Mouse (Mus musculus): ENCODE measurements around the gene Tnfsf13.
"Not testable (repeated sequence)": the region's sequence is repeated elsewhere in the genome, so short reads cannot be mapped to it uniquely, and the experiment has no call there.

Gene Tnfsf13

DNA sequence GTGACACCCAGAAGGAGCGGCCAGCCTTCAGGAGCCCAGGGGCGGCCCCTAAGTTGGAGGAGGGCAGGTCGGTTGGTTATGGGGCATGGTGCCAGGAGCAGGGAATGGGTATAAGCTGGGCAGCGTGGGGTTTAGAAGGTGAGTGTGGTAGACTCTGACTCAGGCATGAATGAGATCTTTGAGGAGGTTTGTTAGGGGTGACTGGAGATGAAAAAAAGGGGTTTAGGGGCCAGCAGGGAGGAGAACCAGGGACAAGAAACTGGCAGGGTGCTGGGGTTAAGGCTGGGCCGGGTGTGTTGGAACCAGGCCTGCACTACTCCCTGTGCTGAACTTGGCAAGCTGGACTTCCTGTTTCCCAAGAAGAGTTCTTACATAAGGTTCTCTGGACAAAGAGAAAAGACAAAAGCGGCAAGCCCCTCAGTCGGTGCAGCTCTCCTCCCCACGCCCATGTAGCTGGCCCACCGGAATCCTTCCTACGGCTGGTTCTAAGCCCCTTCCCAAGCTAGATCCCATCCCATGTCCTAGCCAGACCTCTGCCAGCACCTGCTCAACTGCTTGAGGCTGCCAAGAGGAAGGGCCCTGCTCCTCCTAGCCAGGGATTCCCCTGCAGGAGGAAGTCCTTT, at the start of gene Tnfsf13:
Gene Tnfsf13, minus strand, starts transcription at position 259 of the 623 bp plus-strand sequence.
- no peak for DNase-seq (ENCODE audit: low read depth, low spot score)

DNA sequence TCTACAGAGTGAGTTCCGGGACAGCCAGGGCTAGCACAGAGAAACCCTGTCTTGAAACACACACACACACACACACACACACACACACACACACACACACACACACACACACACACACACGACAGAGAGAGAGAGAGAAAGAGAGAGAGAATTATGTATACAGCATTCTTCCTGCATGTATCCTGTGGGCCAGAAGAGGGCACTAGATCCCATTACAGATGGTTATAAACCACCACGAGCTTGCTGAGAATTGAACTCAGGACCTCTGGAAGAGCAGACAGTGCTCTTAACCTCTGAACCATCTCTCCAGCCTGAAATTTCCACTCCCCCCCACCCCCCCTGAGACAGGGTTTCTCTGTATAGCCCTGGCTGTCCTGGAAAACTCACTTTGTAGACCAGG, 45.8 kb upstream of the Tnfsf13 start:
- DNase-seq (ENCODE audit: low read depth, low spot score) = not testable (repeated sequence)

DNA sequence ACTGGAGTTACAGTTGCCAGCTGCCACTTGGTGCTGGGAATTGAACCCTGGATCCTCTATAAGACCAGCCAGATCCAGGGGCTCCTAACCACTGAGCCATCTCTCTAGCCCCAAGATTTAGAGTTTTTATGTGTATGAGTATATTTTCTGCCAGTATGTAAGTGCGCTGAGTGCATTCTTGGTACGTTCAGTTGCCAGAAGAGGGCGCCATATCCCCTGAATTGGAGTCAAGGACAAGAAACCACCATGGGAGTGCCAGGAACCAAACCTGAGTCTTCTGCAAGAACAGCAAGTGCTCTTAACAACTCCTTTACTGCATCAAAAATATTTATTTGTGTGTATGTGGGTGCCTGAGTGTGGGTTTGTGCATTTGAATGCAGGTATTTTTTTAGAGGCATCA, 43.5 kb upstream of the Tnfsf13 start:
- peak; percentile 86 for DNase-seq (ENCODE audit: low read depth, low spot score)

DNA sequence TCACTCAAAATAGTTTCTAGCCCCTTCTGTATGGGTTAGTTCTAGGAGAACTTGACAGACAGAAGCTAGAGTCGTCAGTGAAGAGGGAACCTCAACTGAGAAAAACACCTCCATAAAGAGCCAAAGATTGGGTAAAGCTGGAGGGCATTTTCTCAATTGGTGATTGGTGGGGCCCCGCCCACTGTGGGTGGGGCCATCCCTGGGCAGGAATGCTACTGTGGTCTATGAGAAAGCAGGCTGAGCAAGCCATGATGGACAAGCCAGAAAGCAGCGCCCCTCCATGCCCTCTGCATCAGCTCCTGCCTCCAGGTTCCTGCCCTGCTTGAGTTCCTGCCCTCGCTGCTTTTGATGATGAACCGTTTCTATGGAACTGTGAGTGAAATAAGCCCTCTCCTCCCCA, 40.4 kb upstream of the Tnfsf13 start:
- no peak for DNase-seq (ENCODE audit: low read depth, low spot score)

DNA sequence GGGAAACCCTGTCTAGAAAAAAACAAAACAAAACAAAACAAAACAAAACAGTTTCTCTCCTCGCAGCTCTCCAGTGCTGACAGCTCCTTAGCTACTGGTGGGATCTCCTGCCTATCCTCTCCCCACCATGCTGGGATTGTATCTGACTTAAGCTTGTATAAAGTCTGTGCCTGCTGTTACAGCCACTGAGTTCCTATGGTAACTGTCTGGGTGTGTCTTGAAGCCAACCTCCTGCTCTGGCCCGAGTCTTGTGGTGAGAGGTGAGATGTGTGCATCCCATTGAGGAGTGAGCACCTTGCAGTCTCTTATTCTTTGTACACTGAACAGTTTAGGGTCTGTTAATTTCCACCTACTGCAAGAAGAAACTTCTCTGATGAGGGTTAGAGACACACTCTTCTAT, 37.5 kb upstream of the Tnfsf13 start:
- no peak for DNase-seq (ENCODE audit: low read depth, low spot score)

DNA sequence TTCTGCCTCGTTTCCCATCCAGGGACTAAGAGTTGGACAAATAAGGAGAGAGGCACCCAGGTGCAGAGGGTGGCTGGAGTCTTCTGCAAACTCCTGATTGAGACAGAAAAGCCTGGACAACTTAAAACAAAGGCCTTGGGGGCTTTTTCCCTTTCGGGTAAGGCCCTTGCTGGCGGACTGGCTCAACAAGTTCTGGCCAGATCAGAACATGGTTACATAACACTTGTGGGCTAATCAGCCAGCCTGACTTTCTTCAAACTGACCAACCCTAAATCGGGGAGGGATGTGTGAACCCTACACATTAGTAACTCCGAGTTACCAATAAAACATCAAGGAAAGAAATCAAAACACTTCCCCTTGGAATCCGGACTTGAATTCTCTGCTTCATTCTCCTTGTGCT, 35.3 kb upstream of the Tnfsf13 start:
- no peak for DNase-seq (ENCODE audit: low read depth, low spot score)

DNA sequence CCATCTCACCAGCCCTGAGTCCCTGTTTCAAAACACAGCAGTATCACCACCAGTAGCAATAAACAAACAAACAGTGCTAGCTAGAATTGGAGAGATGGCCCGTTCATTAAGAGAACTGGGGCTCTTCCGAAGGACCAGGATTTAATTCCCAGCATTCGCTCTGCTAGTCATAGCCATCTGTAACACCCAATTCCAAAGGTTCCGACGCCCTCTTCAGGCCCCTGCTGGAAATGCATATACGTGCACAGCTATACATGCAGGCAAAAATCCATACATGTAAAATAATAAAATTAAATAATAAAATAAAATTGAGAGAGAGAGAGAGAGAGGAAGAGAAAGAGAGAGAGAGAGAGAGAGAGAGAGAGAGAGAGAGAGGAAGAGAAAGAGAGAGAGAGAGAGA, 33.8 kb upstream of the Tnfsf13 start:
- DNase-seq (ENCODE audit: low read depth, low spot score) = no peak

DNA sequence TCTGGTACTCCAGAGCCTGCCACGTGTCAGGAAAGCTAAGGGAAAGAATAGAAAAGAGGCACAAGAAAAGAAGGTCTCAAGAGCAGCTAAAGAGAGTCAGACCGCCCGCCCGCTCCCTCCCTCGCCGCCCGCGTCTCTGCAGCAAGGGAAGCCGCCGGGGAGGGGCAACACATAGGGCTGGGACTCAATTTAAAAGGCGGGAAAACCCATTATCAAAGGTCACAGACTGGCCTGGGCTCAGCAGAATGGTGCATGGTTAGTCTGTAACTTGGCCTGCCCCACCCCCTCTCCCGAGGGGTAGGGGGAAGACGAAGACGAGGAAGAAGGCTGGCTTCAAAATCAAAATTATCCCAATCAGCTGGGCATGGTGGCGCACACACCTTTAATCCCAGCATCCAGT, 33.1 kb upstream of the Tnfsf13 start:
- DNase-seq (ENCODE audit: low read depth, low spot score) = no peak

DNA sequence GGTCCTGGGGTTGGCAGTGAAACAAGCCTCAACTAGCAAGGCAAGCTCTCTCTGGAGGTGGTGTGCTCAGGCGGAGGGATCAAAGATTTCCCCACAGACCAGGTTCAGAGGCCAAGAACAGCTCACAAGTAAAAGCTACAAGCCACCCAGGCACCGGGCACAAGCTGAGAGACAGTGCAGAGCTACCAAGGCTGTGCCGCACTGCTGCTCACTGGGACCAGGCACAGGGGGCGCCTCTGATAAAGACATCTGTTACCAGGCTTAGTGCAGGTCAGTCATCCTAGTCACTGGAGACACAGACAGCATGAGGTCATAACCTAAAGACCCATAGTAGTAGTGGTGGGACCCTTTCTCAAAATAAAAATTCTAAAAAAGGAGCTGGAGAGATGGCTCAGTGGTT, 31.4 kb upstream of the Tnfsf13 start:
- DNase-seq (ENCODE audit: low read depth, low spot score) = no peak

DNA sequence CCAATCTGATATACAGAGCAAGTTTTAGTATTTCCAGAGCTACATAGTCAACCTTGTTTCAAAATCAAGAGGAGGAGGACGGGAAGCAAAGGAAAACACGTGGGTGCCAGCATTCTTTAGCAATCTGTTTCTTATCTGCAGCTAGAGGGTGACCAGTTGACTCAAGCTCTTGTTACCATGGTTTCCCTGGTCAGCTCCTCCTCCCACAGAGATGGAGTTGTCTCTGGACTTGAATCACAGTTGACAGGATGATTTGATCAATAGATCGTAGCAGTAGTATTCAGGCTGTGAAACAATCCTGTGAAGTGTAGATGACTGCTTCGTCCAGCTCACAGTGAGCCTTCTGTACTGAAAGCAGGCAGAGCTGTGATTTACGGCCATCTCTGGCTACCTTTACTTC, 30.3 kb upstream of the Tnfsf13 start:
- no peak for DNase-seq (ENCODE audit: low read depth, low spot score)

DNA sequence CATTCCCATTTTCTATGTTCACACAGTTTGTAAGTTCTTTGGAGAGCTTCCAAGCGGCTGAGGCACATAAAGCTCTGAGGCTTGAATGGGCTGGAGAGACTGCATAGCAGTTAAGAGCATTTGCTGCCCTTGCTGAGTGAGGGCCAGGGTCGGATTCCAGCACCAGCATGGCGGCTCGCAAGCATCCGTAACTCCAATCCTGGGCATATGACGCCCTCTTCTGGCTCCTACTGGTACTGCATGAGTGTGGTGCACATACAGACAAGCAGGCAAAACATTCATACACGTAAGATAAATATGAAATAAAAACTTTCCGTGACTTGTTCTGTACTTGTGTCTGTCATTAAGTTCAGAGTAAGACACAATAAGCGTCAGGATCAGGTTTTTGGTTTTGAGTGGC, 29.9 kb upstream of the Tnfsf13 start:
- no peak for DNase-seq (ENCODE audit: low read depth, low spot score)

DNA sequence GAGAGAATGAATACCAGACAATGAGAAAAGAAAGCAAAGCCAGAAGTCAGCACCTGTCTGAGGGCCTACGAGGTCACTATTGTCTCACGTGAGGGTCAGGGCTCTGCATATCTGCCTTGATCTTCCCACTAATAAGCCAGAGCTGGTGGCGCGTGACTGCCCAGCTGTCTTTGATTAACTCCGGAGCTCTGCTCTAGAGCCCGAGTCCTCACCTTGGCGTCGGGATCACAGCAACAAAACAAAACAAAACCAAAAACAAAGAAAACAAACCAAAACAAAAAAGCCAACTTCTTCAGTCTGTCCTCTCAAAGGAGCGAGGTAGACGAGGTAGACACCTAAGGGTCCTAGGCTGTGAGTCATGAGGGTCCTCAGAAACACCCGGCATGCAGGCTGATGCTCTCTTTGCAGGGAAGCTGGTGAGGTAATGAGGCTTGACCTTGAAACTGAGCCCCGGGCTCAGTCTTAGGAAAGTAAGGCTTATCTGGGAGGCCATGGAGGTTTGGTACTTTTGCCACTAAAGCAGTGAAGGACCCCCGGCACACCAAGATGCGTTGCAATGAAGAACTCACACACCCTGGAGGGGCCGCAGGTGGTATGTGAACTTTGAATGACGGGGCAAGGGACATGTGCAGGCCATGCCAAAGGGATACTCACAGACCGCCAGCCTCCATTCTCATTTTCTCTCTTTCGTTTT, 29.2 kb upstream of the Tnfsf13 start:
- no peak for DNase-seq (ENCODE audit: low read depth, low spot score)

DNA sequence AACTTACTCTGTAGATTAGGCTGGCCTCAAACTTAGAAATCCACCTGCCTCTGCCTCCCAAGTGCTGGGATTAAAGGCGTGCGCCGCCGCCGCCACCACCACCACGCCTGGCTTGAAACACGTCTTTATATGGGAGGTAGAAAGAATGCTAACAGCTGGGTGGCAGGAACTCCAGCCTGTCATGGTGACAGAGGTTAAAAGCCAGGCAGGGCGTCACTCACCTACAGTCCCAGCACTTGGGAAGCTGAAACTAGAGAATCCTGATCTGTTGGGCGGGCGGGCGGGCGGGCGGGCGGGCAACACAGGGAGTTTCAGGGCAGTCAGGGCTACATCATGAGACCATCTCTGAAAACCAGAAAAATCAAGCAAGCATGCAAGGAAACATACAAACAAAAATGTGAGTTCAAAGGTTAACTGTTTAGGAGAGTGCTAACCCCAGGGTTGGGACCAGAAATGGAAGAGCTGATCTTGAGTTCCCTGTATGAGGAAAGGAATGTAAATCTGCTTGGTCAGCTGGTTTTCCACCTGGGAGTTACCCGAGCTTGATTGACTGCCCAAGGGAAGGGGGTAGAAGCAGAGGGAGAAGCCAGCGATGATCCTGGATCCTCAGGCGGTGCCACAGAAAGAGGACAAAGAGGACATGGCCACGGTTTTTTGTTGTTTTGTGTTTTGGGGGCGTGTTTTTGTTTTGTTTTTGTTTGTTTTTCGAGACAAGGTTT, 27.5 kb upstream of the Tnfsf13 start:
- DNase-seq (ENCODE audit: low read depth, low spot score) = no peak

DNA sequence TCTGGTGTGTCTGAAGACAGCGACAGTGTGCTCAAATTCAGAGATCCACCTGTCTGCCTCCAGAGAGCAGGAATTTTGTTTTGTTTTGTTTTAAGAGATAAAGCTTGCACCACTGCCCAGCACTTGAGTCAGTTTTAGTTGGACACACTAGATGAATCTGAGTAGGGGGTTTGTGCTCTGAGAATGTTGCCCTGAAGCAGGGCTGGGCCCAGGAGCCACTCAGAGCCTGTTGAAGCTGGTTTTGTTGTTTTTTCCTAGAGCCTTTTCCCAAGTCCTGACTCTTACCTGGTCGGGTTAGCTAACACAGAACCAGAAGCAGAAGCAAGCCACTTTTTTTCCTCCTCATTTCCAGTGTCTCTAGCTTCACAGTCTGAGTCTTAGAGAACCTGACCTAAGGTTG, 25.5 kb upstream of the Tnfsf13 start:
- DNase-seq (ENCODE audit: low read depth, low spot score) = no peak

DNA sequence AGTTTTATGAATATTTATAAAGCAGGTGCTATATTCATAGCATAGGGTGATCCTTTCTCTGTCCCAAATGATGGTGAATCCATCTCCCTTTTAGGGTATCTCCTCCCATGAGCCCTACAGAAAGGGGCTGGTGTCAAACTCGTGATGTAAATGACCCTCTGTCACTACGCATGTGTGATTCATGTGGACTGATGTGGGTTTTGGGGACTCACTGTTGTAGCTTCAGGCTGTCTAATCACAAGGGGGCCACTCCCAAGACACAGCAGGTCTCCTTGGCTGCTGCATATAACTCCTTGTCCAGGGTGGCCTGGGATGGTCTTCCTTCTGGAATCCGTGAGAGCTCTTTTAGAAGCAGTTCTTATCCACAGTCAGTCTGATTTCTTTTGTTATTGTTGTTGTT, 24.9 kb upstream of the Tnfsf13 start:
- DNase-seq (ENCODE audit: low read depth, low spot score) = no peak

DNA sequence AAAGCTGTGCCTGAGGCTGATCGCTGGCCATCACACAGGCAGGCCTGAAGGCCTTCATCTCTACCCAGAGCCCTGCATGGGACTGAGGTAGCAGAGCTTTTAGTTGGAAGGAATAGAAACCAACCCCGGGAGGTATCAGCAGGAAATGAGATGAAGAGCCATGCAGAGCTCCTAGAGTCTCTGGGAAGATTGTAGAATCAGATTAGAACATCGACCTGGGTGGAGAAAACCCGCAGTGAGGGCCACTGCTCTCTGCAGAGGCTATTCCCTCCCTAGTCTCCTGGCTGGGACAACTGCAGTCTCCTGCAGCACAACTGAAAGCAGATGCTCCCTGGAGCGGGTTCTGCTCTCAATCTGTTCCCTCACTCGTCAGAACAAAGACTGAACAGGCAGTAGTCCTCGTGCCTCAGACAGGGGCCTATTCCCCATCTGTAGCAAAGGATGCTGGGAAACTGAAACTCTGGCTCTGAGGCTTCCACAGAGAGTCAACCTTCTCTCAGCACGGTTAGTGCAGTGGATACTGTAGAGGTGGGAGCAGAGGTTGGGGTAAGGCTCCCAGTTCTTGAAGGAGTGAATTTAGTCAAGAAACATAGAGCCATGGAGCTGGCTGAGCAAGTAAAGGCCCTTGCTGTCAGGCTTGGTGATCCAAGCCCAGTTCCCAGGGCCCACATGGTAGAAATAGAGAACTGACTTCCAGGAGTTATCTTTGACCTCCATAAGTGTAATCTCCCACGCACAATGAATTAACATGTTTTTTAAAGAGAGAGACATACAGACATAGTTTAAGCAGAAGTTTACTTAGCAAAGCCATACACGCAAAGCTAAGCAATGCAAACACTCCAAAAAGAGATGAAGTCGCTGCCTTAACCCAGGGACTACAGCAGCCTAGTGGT, 24.2 kb upstream of the Tnfsf13 start:
- DNase-seq (ENCODE audit: low read depth, low spot score) = no peak

DNA sequence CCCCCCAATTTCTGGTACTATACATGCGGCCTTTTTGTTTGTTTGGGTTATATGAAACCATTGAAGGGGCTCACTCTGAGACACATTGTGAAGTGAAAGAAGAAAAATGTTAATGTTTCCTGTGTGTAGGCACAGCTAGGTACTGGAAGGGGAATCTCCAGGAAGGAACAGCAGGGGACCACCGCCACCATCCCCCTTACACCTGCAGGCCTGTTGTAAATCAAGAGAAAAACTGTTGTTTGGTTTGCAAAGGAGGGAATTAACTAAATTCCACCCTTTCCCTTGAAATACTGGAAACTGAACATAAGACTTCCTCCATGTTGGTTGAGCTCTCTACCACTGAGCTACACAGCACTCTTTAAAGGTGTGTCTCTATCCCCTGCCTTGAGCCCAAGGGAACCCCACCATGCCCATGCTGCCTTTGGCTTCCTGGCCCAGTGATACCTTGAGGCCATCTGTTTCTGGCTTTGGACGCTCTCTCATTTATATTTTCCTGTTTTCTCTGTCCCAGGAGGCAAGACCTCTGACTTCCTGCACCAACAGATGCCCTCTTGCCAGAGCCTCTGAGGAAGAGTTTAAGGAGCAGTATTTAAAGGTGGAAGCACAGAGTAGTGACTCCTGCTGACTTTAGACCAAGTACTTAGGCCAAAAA, 23.2 kb upstream of the Tnfsf13 start:
- DNase-seq (ENCODE audit: low read depth, low spot score) = no peak

DNA sequence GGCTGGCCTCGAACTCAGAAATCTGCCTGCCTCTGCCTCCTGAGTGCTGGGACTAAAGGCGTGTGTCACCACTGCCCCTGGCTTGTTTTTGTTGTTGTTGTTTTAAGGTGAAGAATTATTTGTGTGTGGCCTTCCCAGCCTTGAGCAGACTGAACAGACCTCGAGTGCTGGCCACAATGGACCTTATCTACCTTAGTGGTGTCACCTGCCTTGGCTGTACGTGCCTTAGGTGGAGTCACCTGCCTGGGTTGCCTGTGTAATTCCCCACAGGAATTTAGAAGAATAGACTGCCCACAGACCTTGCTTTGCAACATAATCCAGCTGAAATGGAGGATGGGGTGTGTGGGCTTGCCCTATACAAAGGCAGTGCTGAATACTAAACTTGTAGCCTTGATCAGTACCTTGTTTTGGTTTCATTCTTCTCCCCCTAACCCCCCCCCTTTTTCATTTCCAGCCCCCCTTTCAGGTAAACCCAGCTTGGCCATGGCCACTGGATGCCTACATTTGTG, 22.3 kb upstream of the Tnfsf13 start:
- no peak for DNase-seq (ENCODE audit: low read depth, low spot score)

DNA sequence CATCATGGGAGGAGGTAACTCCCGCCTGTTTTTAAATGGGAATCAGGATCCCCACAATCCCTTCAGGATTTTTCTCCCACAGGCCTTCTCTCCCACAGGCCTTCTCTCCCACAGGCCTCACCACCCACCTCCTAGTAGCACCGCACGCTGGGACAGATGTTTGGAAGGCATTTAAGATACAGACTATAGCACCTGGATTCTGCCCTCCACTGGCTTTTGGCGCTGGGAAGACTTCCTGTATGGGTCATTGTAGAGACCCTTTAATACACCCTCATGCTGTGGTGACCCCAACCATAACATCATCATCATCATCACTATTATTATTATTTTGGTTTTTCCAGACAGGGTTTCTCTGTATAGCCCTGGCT, 21.9 kb upstream of the Tnfsf13 start:
- DNase-seq (ENCODE audit: low read depth, low spot score) = no peak

DNA sequence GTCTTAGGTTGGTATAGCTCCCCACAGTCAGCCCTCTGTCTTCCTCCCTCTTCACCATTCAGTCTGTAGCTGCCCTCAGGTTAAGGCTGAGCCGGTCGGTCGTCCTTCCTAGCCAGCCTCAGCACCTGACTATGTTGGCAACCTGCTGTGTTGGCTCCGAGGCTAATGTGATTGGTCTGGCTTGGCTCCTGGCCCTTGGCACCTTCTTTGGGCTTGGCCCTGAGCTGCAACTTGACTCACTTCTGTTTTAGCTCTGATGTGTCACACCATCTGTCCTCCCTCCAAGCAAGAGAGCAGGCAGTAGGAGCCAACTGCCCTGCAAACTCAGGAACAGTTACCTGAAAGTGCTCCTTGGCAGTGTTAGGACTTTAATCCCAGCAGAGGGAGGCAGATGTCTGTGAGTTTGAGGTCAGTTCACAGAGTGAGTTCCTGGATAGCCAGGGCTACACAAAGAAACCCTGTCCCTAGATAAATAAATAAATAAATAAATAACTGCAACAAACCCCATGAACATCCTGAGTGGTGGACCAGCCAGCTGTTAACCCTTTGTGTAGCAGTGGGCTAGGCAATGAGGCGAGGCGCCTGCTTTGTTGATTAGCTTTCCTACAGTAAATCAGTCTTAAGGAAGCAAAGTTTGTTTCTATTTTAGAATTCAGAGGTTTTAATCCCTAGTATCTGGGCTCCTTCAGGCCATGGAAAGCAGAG, 21.3 kb upstream of the Tnfsf13 start:
- DNase-seq (ENCODE audit: low read depth, low spot score) = no peak

DNA sequence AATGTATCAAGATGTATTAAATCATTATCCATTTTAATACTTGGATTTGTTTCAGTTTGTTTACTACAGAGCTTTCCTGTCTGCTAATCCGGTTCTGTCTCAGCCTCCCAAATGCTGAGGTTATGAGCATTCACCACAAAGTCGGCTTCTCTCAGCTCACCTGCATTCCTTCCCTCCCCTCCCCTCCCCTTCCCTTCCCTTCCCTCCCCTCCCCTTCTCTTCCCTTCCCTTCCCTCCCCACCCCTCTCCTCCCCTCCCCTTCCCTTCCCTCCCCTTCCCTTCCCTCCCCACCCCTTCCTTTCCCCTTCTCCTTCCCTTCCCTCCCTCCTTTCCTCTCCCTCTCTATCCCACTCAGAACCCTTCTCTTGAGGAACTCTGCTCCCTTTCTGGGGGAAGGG, 19.0 kb upstream of the Tnfsf13 start:
- no peak for DNase-seq (ENCODE audit: low read depth, low spot score)

Measured in WW6 (cell line).